Mouse (Mus musculus) frontal cortex, postnatal 14 days (tissue): ENCODE results near the gene Porcn.
A peak's percentile ranks its signal among the peaks of the same experiment; 100 is the strongest.

ENCODE experiments used
- DNase-seq, 2 experiments: peaks; one replicate each; pipeline ENCODE4 v3.0.0; 2022; ENCODE audit warnings: low spot score in 2 of 2

The Porcn gene

DNA sequence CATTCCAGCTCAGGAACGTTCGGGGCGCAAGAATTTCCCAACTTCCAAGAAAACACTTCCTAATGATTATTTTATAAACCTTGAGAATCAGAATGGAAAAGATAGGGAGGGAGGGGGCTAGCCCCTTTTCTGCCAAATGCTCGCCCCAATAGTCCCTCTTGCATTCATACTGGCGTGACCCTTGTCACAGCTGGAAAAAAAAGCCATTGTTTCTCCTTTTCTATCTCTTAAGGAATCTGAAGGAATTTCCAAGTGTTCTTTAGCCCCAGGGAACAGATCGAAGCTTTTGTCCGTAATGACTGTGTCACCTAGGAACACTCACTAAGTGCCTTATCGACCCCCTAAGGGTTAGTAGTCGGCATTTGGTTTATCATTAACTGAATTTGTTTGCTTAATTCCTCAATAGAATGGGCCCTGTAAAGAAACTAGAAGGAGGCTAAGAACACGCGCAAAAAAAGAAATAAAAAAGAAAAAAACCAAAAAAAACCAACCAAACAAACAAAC lies 421 bp upstream of the Porcn start:
- DNase-seq, result no peak

GRCm38 (mm10) chrX:8205551-8205950 lies 774 bp downstream of the Porcn start:
- no peak for DNase-seq

- DNase-seq, result no peak
These were observed 1.2 kb downstream of the Porcn start for GRCm38 (mm10) chrX:8205088-8205487.

DNA sequence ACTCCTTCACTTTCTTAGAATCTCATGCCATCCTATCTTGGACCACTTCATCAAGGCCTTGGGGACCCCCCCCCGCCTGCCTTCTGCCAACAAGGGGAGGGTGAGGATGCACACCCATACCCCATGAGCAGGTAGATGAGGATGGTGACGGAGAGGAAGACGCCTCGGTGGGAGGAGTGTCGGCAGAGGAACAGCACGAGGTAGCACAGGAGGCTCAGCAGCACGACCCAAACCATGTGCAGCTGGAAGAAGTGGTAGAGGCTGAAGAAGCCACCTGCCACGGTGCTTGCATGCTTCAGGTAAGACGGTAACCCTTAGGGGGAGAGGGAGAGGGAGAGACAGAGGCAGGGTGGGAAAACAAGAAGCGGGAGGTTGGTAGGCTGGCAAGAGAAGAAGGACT lies 2.2 kb downstream of the Porcn start:
- no peak for DNase-seq

DNA sequence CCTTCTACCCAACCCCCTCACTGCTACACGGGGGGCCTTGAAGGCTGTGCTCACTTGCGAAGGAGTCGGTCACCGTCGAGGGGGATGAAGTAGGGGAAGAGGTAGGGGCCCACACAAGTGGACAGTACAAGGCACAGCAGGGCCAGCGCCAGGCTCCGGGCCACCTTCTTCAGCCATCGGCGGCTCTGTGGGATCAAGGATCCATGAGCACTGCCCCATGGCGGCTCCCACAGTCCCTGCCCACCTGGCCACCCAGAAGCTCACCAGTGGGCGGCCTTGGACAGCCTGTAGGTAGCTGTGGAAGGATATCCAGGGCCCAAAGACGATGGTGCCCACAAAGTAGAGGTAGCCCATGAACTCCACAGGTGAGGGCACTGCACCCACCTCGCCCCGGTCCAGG lies 3.2 kb downstream of the Porcn start:
- no peak for DNase-seq

DNA sequence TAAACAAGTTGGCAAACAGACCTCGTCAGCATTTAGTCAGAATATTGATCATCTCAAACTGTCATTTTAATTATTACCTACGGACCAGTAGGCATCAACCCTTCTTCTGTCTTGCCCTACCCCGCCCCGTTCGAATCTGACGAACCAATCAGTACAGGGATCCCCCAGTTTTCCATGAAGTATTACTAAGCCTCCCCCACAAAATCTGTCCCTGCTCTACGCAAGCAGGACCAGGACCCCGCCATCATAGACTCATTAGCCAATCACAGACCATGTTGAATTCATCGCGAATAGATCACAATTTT lies 13.0 kb downstream of the Porcn start, which contains the start of gene Ebp:
Gene Ebp (minus strand): TSS at position 94 of the 305 bp plus-strand sequence.
- DNase-seq, result peak in 1 of 2 experiments; percentile 17

DNA sequence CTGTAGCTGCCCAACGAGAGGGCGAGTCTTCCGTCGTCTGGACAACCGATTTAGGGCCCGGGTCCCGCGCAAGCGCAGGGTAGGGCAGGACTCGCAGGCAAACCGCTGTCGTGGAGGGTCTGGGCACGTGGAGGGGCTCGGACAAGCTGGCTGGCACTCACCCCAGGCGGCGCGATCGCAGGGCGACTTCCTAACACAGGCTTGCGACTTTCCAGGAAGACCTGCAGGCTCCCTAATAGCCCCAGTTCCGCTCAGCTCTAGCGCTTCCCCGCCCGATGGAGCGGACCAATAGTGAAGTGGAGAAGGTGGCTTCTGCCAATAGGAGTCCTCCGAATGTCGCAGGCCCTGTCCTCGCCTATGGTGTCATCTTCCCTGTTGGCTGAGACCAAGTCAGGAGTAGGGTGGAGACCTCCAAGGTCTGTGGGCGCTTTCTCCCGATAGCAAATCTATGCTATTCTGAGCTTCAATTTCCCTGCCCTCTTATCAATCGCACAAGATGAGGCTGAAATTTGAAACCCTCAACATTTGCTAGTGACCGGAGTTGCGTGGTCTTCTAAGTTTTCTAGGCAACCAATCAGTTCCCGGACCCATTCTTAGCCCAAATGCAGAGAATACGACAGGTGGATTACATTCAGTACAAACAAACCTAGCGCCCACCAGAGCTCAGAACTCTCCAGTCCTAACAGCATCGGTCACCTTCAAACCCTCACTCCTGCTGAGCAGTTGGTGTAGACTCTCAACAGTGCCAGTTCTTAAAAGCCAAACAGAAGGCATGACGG lies 13.5 kb downstream of the Porcn start:
- peak; percentile 63 to 73 for DNase-seq

DNA sequence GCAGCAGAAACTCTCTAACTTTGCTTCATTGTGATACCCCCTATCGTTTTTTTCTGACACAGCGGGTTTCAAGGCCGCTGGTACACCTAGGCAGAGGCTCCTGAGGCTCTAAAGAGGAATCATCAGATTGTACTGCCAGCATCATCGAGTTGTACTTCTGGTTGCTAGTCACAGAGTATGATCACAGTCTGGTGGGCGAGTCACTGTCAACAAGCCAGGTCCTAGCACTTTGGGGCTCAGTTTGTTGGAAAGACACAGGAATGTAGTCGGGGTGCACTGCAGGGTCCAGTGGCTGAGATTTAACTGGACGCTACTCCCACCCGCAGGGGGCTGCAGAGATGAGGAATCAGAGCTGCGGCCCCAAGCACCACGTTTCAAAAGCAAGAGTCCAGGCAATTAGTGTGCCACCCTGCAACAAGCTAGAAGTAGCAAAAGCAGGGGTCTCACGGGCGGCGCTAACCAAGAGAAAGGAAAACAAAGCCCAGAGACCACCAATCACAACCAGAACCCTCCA lies 14.1 kb downstream of the Porcn start:
- no peak for DNase-seq

GRCm38 (mm10) chrX:8182871-8183540 lies 23.3 kb downstream of the Porcn start:
- no peak for DNase-seq

GRCm38 (mm10) chrX:8179646-8180045 lies 26.7 kb downstream of the Porcn start:
- no peak for DNase-seq

GRCm38 (mm10) chrX:8178871-8179270 lies 27.5 kb downstream of the Porcn start:
- DNase-seq, result no peak

DNA sequence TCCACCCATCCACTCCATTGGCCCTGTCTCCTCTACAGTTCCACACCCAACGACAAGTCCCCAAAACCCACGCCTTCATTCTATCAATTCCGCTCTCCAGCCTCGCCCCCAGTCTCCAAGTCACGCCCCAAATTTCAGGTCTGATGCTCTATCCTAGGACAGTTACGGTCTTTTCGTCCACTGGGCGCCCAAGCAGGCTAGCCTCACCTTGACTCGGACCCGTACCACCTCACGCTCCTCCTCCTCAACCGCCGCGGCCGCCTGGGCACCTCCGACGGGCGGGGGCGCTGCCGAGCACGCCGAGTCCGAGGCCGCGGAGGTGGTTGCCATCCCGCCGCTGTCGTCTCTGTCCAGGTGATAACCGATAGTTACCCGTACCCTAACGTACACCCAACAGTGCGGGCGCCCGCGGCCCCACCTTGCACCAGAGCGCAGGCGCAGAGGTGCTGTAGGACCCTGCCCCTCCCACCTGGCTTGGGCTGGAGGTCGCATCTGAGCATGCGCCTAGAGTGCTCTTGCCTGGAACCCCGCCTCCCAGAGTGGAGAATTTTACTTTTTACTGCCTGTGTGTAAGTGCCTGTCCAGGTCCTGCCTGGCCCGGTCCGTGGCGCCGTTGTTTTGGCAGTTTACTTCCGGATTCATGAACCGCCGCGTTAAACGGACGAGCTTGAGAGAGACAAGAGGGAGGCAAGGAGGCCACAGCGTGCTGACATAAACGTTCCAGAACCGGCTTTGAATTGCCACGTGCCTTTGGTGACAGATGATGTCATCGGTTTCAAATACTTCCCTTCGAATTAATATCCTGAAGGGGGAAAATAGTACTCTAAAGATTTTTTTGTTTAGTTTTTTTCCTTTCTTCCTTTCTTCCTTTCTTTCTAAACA lies 30.6 kb downstream of the Porcn start, which contains the start of gene Tbc1d25:
Gene Tbc1d25 (minus strand): TSS at position 678 of the 882 bp plus-strand sequence.
- peak; percentile 65 to 68 for DNase-seq

DNA sequence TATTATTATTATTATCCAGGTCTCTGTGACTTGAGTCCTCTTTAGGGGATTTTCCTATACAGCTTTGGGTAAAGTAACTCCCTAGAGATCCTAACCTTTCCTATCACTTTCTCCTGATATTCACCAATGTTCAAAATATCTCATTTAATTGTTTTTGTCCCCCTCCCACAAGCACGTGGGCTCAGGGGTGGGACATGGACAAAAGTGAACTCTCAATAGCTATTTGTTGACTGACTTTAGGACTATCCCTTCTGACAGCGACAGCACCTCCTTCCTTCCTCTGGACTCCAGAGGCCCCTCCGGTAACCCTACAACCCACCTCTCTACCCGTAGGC lies 31.2 kb downstream of the Porcn start:
- DNase-seq, result no peak

DNA sequence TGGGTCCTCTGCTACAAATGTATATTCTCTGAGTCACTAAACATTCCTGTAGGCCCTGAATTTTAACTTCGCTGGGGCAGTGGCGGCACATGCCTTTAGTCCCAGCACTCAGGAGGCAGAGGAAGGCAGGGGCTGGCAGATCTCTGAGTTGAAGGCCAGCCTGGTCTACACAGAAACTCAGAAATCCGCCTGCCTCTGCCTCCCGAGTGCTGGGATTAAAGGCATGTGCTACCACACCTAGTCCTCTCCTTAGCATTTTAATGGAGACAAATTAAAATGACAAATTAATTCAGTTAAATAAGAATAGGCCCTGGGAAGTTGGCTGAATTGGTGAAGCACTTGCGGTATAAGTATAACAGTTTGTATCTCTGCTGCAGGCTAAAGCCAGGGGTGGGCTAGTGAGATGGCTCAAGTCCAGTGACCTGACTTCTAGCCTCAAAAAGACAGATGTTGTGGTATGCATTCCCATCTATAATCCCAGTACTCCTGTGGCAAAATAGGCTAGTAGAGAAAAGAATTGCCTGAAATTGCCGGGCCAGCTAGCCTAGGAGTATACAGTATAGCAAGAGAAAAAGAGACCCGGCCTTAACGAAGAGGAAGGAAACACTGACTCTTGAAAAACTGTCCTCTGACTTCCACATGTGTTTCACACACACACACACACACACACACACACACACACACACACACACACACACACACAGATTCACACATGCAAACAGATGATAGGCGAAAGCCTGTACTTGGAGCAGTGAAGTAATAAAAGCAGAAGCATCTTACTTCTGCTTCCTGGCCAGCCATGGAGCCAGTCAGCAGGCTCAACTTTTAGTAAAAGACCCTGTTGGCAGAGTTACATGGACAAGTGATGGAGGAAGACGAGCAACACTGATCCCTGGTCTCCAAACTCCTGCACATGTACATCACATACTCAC lies 38.3 kb downstream of the Porcn start:
- no peak for DNase-seq

DNA sequence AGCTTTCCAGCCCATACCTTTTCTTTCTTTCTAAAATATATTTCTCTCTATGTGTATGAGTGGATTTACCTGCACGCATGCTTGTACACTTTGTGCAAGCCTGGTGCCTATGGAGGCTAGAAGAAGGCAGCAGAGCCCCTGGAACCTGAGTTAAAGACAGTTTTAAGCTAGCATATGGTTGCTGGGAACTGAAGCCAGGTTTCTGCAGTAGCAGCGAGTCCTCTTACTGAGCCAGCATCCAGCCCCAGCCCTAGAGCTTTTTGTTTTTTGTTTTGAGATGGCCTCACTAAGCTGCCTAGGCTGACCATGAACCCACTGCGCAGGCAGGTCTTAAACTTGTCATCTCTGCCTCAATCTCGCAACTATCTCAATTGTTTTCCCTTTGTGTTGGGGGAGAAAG lies 41.9 kb downstream of the Porcn start:
- no peak for DNase-seq

DNA sequence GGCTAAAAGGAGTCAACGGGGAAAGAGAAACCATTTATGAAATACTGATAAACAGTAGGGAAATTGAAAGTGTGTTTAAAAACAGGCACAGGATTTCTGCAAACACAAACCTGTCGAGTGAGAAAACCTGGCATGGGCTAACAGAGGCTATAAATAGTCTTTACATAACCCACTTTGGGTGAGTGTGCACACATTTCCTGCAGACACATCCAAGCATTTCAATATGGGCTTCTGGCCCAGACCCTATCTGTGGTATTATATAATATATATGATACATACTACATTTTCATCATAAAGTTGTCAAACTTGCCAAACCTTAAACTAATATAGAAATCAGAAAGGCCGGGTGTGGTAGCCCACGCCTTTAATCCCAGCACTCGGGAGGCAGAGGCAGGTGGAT lies 43.2 kb downstream of the Porcn start:
- no peak for DNase-seq

- DNase-seq, result peak; percentile 80 to 82
These were observed 61.0 kb downstream of the Porcn start, which contains the start of gene Rbm3 for GRCm38 (mm10) chrX:8145153-8145991. Gene Rbm3, minus strand, starts transcription at chrX:8145880.
